Mouse (Mus musculus) cerebellum, postnatal 10 days (tissue): ENCODE data around the gene Bspry.
"Not testable (repeated sequence)": the region's sequence is repeated elsewhere in the genome, so short reads cannot be mapped to it uniquely, and the experiment has no call there.

Source experiments
- DNase-seq, 2 experiments: peaks; one replicate each; pipeline ENCODE4 v3.0.0; 2021; ENCODE audit warnings: mixed read lengths in 2 of 2

The Bspry gene

DNA sequence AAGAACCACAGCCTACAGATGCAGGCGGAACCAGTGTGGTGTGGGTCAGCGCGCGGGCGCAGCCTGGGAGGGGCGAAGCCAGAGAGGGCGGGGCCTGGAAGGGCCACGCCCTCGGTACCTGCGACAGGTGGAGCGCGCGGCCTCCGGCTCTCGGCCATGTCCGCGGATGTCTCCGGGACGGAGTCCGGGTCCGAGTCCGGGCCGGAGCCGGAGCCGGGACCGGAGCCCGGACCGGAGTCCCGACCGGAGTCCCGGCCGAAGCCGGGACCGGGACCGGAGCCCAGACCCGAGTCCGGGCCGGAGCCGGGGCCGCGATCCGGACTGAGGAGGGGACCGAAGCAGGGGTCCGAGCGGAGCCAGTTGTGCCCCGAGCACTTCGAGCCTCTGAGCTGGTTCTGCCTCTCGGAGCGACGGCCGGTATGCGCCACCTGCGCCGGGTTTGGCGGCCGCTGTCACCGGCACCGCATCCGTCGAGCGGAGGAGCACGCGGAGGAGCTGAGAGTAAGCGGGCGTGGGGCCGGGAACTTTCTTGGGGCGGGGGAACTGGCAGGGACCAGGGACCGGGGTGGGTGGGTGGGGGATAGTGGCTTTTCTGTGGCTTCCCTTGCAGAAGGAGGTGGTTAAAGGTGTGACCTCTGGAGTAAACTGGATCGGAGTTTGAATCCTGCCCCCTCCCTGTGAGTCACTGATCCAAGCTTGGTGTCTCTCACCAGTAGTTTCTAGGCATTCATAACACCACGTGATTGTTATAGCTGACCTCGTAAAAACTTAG, at the start of gene Bspry:
TSS of gene Bspry (plus strand) at position 117 of the 772 bp plus-strand sequence.
- peak; percentile 37 to 39 for DNase-seq

- no peak for DNase-seq
Measured at GRCm38 (mm10) chr4:62430678-62431077, 49.2 kb upstream of the Bspry start.

DNA sequence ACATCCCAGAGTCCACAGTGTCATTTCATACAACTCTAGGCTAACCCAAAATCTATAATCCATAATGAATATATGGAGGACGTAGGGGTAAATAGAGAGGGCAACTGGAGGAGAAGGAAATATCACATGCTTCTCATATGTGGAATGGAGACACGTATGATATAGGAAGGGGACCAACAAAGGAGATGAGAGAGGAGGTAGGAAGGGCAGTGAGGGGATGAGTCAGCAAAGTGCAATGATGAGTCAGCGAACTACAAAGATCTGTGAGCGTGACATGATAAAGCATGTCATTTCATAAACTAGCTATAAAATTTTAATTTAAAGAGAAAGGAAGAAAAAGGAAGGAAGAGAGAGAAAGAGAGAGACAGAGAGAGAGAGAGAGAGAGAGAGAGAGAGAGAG, 48.3 kb upstream of the Bspry start:
- DNase-seq = no peak

- DNase-seq = no peak
Measured at GRCm38 (mm10) chr4:62433939-62434870, 45.6 kb upstream of the Bspry start.

DNA sequence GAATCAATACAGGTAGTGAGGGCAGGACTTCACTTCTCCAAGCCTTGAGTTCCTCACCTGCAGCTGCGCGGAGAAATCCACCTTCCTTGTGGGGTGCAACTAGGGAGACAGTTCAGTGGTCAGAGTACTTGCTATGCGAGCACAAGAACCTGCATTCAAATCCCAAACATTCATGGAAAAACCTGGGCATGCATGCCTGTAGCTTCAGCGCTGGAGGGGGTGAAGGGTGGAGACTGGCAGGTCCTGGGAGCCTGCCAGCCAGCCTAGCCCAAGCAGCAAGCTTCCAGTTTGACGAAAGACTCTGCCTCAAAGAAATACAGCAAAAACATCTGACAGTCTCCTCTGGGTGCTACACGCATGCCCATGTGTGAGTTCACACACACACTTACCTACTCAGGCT, 44.8 kb upstream of the Bspry start, which contains the start of gene Rnf183:
TSS of gene Rnf183 (minus strand) at position 172 of the 400 bp plus-strand sequence.
- DNase-seq = no peak

DNA sequence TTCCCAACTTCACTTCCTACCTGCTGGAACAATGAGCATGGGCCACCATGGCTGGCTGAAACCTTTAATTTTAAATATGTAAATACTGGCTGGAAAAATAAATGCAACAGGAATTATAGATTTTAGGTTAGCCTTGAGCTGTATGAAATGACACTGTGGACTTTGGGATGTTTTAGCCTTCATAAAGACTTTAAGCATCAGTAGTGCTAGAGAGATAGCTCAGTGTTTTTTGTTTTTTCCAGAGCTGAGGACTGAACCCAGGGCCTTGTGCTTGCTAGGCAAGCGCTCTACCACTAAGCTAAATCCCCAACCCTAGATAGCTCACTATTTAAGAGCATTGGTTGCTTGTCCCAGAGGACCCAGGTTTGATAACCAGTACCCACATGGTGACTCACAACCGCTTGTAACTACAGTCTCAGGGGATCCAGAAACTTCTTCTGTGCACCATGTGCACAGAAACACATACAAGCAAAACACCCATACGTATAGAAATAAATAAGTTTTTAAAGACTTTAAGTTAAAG, 42.5 kb upstream of the Bspry start:
- DNase-seq = no peak

GRCm38 (mm10) chr4:62437871-62438270, 42.0 kb upstream of the Bspry start:
- DNase-seq = no peak

DNA sequence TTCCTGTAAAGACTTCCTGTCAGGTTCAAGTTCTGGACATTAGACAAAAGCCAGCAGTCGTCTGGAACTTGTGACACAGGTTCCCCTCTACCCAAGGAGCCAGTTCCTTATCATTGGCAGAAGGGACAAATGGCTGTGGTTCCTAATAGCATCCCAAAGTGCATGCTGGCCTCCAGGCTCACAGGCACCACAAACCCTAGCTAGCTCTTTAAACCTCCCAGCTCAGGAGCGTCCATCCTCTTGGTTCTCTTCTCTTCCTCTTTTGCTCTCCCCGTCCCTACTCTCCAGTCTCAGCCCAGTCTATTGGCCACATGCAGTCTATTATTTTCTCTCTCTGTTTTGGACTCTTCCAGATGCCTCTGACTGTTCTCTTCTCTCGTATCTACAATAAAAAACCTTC, 40.1 kb upstream of the Bspry start:
- DNase-seq = no peak

GRCm38 (mm10) chr4:62440544-62440943, 39.3 kb upstream of the Bspry start:
- peak; percentile 74 to 83 for DNase-seq

DNA sequence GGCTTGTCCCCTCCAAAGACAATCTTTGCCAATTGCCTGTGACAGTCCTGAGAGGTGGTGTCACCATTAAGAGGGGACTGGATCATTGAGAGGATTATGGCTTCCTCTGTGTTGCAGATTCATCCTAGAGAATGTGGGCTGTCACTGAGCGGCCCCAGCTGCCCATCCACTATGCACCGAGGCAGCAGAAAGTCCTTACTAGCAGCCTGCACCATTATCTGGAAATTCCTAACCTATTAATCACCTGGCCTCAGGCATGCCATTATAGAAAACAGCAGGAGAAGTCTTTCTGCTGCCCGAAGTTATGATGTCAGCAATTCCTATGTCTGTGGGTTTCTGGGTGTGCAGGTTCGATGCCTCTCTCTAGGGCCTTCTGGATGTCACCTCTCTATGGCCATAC, 38.9 kb upstream of the Bspry start:
- DNase-seq = no peak

DNA sequence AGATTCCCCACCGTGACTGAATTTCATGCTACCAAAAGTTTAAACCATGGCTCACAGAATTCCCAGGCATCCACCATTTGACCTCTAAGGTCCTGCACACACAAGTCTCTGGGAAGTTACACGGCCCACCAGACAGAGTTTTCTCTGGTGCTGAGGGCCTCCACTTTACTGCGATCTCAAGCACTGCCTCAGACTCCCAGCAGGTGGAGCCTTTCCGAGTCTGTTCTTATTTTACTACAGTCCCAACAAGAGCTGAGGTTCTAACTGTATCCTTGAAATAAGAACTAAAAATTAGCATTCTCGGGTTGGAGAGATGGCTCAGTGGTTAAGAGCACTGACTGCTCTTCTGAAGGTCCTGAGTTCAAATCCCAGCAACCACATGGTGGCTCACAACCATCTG, 24.9 kb upstream of the Bspry start:
- DNase-seq = peak; percentile 44 to 59

DNA sequence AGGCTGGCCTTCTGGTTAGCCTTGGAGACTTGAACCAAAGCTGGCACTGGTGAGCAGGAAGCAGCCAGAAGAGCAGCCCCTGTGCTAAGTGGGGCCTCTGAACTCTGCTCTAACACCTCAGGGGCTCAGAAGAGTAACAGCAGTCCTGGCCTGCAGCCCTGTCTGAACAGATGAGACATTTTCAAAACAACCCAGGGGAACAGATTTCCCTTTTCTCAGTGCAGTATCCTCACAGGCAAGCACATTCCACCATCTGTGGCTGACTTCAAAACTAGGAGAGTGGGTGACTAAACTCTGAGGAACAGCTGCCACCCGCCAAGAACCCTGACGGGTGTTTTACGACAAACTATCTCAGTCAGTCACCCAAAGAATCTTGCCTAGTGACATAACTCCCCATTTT, 20.8 kb upstream of the Bspry start:
- DNase-seq = no peak

- DNase-seq = no peak
Measured at GRCm38 (mm10) chr4:62460348-62460747, 19.5 kb upstream of the Bspry start.

DNA sequence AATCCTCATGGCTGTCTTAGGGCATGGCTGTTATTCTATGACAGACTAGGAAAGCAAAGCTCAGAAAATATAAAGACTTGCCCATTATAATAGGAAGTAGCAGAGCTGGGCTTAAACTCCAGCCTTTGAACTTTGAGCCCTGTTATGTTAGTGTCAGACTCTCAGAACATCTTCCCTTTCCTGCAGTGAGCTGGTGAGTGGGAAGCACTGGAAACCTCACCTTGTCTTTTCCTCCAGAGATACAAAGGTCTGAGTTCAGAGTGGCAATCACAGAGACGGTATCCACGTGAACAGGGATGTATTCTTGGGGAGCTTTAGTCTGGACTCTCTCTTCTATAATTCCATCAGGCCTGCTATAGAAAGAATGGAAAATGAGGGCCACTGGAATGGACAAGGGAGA, 16.7 kb upstream of the Bspry start:
- DNase-seq = no peak

GRCm38 (mm10) chr4:62468158-62468557, 11.7 kb upstream of the Bspry start:
- DNase-seq = no peak

- DNase-seq = peak; percentile 88 to 89
Measured at GRCm38 (mm10) chr4:62470598-62471051, 9.2 kb upstream of the Bspry start, which contains the start of gene Wdr31. Wdr31 (minus strand) TSS chr4:62470896.

- no peak for DNase-seq
Measured at GRCm38 (mm10) chr4:62472071-62472470, 7.8 kb upstream of the Bspry start.

GRCm38 (mm10) chr4:62475131-62475530, 4.7 kb upstream of the Bspry start:
- no peak for DNase-seq

- DNase-seq = no peak
Measured at GRCm38 (mm10) chr4:62475793-62476192, 4.1 kb upstream of the Bspry start.

GRCm38 (mm10) chr4:62477542-62478244, 2.2 kb upstream of the Bspry start:
- DNase-seq = no peak

- DNase-seq = not testable (repeated sequence)
Measured at GRCm38 (mm10) chr4:62479593-62479936, 288 bp upstream of the Bspry start.

- peak; percentile 31 to 37 for DNase-seq
Measured at GRCm38 (mm10) chr4:62480709-62481605, 1.1 kb downstream of the Bspry start.
